Mouse (Mus musculus): ENCODE results near the gene Prr5. TPM values are rescaled to one million over a fixed set of nuclear protein-coding genes. Genes with fewer than 3 reads are reported as not detected.

The Prr5 gene
- polyA plus RNA-seq, 1 experiment from 2014 or later: 31.8 TPM

DNA sequence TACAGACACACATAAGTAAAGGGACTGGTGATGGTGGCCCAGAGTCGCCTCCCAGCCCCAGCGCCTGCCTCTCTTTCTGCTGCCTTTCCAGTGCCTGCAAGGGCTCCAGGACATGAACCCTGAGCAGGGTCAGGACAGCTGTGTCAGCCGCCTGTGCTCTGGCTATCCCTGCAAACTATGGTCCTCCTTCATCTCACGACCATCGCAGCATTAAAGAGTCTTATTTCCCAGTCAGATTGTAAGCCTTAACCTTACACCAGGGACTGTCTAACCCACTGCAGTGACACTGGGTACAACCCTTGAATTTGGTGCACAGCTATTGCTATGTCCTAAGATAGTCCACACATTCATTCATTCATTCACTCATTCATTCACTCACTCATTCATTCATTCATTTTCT, 13.4 kb downstream of the Prr5 start:
- H3K27me3 ChIP-seq: no peaks in the 10 kb centered on the region
- H3K4me3 ChIP-seq: peak overlapping the region; percentile 70
- ATAC-seq (ENCODE audit: low FRiP score, low read depth): no peak
- H3K4me1 ChIP-seq: peaks cover 47% of the 10 kb centered on the region
- no peaks in the 10 kb centered on the region for H3K9me3 ChIP-seq
- peak overlapping the region; percentile 35; the same call in 1 of the 2 replicates for H3K9ac ChIP-seq
- H3K27ac ChIP-seq: 0 out of 2 replicates have a peak overlapping the region, but pooled peaks have one; percentile 63
- 66% methylated on average over 5 of the region's 5 CpGs for WGBS
- H3K4me2 ChIP-seq (replicated peaks): peak overlapping the region; percentile 90
- peaks cover 2% of the 10 kb centered on the region; the same call in 1 of the 2 replicates for H3K36me3 ChIP-seq

DNA sequence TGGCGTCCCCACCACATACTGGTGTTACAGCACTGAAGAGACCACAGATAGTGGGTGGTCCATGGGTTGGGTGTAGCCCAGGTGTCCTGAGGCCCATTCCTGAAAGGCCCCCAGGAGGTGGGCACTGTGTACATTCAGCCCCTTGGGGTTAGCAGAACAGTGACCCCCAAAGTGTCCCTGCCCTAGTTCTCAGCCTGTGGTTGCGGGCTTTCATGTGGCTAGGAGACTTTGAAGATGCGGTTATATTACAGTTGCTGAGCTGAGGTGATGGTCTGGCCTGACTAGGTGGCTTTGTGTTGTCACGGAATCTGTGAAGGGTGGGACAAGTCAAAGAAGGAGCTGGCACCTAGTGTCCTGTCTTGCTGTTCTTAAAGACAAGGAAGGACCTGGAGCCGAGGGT, 15.1 kb downstream of the Prr5 start:
- no peaks in the 10 kb centered on the region for H3K27me3 ChIP-seq
- WGBS: 72% methylated on average over 5 of the region's 5 CpGs
- H3K9me3 ChIP-seq: no peaks in the 10 kb centered on the region
- ATAC-seq (ENCODE audit: low FRiP score, low read depth): no peak
- H3K27ac ChIP-seq: no peak overlapping the region
- H3K9ac ChIP-seq: no peak overlapping the region
- no peak overlapping the region for H3K4me2 ChIP-seq (replicated peaks)
- H3K4me1 ChIP-seq: peaks cover 47% of the 10 kb centered on the region
- no peak overlapping the region for H3K4me3 ChIP-seq
- H3K36me3 ChIP-seq: peaks cover 18% of the 10 kb centered on the region

DNA sequence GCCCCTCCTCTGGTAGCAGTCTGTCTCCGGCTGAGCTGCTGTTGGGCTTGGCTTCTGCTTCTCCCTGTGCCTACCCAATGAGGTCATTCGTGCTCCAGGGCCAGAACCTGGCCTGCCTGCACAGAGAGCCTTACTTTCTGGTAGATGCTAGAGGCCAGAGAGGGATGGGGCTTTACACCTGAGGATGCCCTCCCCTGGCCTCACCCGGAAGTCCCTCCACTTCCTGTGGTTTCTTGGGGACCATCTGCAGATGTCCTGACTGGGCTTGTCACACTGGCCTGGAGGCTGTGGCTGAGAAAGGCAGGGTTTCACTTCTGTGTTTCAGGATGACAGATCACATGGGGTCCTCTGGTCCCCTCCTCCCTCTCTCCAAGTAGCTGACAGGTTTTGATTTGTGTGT, 16.0 kb downstream of the Prr5 start:
- 50% methylated on average over 3 of the region's 3 CpGs for WGBS
- H3K4me3 ChIP-seq: no peak overlapping the region
- no peak overlapping the region for H3K4me2 ChIP-seq (replicated peaks)
- H3K27me3 ChIP-seq: no peaks in the 10 kb centered on the region
- H3K9me3 ChIP-seq: no peaks in the 10 kb centered on the region
- no peak overlapping the region; the same call in 1 of the 2 replicates for H3K27ac ChIP-seq
- no peak for ATAC-seq (ENCODE audit: low FRiP score, low read depth)
- H3K9ac ChIP-seq: no peak overlapping the region
- H3K36me3 ChIP-seq: peaks cover 27% of the 10 kb centered on the region
- peaks cover 45% of the 10 kb centered on the region for H3K4me1 ChIP-seq

DNA sequence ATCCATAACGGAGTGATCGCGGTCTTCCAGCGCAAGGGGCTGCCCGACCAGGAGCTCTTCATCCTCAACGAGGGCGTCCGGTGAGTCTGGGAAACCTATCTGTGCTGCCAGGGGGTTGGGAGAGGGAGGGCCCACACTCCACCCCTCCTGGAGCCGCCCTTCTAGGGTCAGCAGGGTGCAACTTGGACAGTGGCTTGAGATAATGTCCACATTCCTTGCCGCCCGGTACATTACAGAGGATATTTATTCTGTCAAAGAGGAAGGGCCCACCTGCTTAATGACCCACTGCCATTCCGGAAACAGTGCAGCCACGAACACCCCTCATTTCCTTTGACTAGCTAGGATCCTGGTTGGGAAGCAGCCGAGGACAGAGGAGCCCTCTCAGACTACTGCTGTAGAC, 18.5 kb downstream of the Prr5 start:
- Histone ChIP-seq H3K36me3 (peaks cover 52% of the 10 kb centered on the region), H3K9me3 (no peaks in the 10 kb centered on the region), H3K4me1 (peaks cover 26% of the 10 kb centered on the region; the same call in 1 of the 2 replicates), H3K9ac (no peak overlapping the region), H3K4me3 (no peak overlapping the region), H3K4me2 (replicated peaks) (no peak overlapping the region), H3K27me3 (no peaks in the 10 kb centered on the region), H3K27ac (no peak overlapping the region)
- ATAC-seq (ENCODE audit: low FRiP score, low read depth): no peak
- 71% methylated on average over 14 of the region's 14 CpGs for WGBS

DNA sequence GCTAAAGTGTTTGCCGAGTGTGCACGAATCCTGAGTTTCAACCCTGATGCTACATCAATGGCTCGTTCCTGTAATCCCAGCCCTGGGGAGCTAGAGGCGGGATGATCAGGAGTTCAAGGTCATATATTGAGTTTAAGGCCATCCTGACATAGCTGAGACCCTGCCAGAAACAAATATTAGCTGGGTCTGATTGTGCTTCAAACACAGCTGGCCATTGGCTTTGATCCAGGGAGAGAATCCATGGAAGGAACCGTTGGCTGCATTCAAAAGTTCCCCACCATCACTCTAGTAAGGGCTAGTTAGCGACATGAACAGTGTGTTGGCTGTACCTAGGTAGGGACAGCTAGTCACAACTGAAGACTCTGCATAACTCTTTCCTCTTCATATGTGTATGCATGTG, 19.9 kb downstream of the Prr5 start:
- H3K4me1 ChIP-seq: peaks cover 15% of the 10 kb centered on the region; the same call in 1 of the 2 replicates
- H3K27ac ChIP-seq: no peak overlapping the region
- H3K27me3 ChIP-seq: no peaks in the 10 kb centered on the region
- H3K4me2 ChIP-seq (replicated peaks): no peak overlapping the region
- 85% methylated on average over 6 of the region's 6 CpGs for WGBS
- ATAC-seq (ENCODE audit: low FRiP score, low read depth): no peak
- no peak overlapping the region for H3K4me3 ChIP-seq
- no peak overlapping the region for H3K9ac ChIP-seq
- H3K36me3 ChIP-seq: peaks cover 67% of the 10 kb centered on the region
- no peaks in the 10 kb centered on the region for H3K9me3 ChIP-seq

DNA sequence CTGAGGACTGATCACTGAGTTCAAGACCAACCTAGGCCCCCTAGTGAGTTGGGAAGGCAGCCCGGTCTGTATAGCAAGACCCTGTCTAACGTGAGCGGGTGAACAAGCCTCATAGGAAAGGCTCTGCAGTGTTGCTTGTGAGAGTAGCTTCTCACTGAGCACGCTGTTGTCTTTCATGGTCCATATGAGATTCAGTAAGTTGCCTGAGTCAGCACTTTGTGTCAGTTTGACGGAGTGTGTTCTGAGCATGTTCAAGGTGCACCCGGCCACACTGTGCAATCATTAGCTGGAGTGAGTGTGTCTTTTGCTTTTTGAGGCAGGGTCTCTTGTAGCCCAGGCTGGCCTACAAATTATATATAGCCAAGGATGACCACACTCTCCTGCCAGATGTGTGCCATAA, 22.1 kb downstream of the Prr5 start:
- Histone ChIP-seq H3K27me3 (no peaks in the 10 kb centered on the region), H3K4me2 (replicated peaks) (no peak overlapping the region), H3K4me1 (peaks cover 15% of the 10 kb centered on the region), H3K9me3 (no peaks in the 10 kb centered on the region), H3K36me3 (peaks cover 86% of the 10 kb centered on the region), H3K9ac (no peak overlapping the region), H3K27ac (no peak overlapping the region), H3K4me3 (no peak overlapping the region)
- ATAC-seq (ENCODE audit: low FRiP score, low read depth): no peak
- 93% methylated on average over 6 of the region's 6 CpGs for WGBS

DNA sequence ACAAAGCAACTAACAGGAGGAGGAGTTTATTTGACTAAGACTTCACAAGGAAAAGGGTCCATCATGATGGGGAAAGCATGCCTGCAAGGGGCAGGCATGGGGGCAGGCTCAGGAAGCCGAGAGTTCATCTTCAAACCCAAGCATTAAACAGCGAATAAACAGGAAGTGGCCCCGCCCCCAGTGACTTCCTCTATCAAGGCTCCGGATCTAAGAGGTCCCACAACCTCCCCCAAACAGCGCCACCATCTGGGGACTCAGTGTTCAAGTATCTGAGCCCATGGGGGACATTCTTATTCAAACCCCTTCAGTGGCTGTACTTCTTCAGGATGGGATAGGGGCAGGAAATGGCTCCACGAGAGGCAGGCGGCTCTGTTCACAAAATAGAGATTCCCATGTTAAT, 23.2 kb downstream of the Prr5 start:
- Histone ChIP-seq H3K4me1 (peaks cover 21% of the 10 kb centered on the region), H3K4me2 (replicated peaks) (no peak overlapping the region), H3K27me3 (no peaks in the 10 kb centered on the region), H3K36me3 (peaks cover 89% of the 10 kb centered on the region), H3K27ac (no peak overlapping the region), H3K9ac (no peak overlapping the region), H3K4me3 (no peak overlapping the region), H3K9me3 (no peaks in the 10 kb centered on the region)
- 87% methylated on average over 7 of the region's 7 CpGs for WGBS
- no peak for ATAC-seq (ENCODE audit: low FRiP score, low read depth)

DNA sequence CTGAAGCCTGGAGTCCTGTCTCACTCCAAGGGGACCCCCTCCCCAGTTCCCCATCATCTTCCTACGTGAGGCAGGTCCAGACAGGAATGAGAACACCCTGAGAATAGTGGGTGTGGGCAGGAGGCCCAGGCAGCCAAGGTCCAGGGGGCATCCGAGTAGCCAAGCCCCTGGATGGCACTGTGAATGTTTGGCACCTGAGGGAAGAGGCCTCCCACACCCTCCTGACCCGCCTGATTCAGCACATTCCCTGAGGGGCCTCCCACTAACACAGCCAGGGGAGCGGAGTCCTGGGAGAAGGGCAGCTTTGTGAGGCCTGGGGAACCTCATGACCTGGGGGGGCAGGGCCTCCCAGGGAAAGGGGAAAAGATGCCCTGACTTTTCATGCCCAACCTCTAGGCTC, 26.6 kb downstream of the Prr5 start:
- WGBS: 61% methylated on average over 4 of the region's 4 CpGs
- no peak for ATAC-seq (ENCODE audit: low FRiP score, low read depth)
- H3K4me2 ChIP-seq (replicated peaks): no peak overlapping the region
- peak overlapping the region; percentile 48; the same call in 1 of the 2 replicates for H3K9ac ChIP-seq
- H3K4me1 ChIP-seq: peaks cover 39% of the 10 kb centered on the region
- H3K27ac ChIP-seq: peak overlapping the region; percentile 84; the same call in 1 of the 2 replicates
- H3K9me3 ChIP-seq: no peaks in the 10 kb centered on the region
- no peak overlapping the region for H3K4me3 ChIP-seq
- no peaks in the 10 kb centered on the region for H3K27me3 ChIP-seq
- peaks cover 70% of the 10 kb centered on the region for H3K36me3 ChIP-seq

DNA sequence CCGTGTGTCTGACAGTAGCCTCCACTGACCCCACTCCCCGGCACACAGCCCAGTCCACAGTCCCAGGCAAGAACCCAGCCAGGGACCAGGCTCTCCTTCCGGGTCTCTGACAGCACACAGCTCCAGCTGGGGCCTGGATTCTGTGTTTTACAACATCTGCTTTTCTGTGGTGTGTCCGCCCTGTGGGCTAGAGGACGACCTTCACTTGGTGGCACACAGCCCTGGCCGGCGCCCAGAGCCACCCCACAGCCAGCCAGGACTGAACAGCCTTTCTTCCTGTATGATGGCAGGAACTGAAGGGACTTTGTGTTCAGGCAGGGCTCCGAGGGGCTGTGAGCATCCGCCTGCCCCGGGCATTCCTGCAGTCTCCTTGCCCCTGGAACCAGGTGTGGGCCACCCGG, 28.2 kb downstream of the Prr5 start:
- 46% methylated on average over 11 of the region's 11 CpGs for WGBS
- no peaks in the 10 kb centered on the region for H3K9me3 ChIP-seq
- H3K9ac ChIP-seq: peak overlapping the region; percentile 45; the same call in 1 of the 2 replicates
- H3K27ac ChIP-seq: peak overlapping the region; percentile 84
- H3K27me3 ChIP-seq: no peaks in the 10 kb centered on the region
- peak; percentile 53 for ATAC-seq (ENCODE audit: low FRiP score, low read depth)
- peaks cover 67% of the 10 kb centered on the region for H3K36me3 ChIP-seq
- no peak overlapping the region for H3K4me3 ChIP-seq
- peak overlapping the region; percentile 27 for H3K4me2 ChIP-seq (replicated peaks)
- H3K4me1 ChIP-seq: peaks cover 39% of the 10 kb centered on the region

DNA sequence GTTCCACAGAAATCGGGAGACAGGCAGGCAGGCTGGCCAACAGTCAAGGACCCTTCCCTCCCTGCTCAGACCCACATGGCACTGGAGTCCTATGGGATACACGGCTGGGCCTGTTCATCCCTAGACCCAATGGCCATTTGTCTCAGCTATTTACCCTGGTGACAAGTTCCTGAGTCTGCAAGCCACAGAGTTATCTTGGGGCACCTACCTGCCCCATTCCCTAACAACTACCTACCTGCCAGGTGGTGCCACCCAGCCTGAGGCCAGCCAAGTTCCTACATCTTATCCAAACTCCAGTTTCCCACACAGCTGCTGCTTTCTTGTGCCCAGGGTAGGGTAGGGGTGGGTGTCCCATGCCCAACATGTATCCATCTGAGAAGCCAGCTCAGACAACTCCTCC, 28.8 kb downstream of the Prr5 start:
- Histone ChIP-seq H3K4me3 (no peak overlapping the region), H3K9me3 (no peaks in the 10 kb centered on the region), H3K4me1 (peaks cover 39% of the 10 kb centered on the region), H3K36me3 (peaks cover 65% of the 10 kb centered on the region), H3K4me2 (replicated peaks) (no peak overlapping the region), H3K27ac (peak overlapping the region; percentile 84), H3K9ac (no peak overlapping the region), H3K27me3 (no peaks in the 10 kb centered on the region)
- 64% methylated on average over 2 of the region's 2 CpGs for WGBS
- no peak for ATAC-seq (ENCODE audit: low FRiP score, low read depth)

DNA sequence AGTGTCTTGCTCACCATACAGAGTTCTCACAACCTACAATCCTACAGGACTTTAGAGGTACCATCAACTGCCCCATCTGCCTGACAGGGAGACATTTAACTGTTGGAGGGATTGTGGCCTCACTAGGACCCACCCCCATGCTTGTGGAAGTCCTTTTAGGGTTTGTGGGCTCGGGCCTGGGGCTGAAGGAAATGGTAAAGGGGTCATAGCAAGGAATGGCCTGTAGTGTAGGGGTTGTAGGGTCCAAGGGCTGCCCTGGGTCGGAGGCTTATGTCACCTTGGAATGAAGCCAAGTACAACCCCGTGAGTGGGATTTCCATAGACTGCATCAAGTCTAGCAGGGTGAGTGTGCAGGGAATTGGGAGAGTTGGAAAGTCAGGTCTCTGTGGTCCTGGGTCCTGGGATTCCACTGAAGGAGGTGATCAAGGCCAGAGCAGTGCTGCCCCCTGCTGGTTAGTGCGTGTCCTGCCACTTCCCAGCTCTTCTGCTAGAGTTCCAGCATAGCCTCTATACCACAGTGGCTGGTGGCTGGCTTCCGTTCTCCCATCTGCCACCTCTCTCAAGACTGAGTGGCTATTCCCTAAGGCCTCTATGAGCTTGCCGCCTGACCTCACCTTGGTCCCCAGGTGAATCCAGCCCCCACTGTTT, 30.9 kb downstream of the Prr5 start:
- 48% methylated on average over 6 of the region's 6 CpGs for WGBS
- Histone ChIP-seq H3K4me1 (peaks cover 39% of the 10 kb centered on the region), H3K9ac (no peak overlapping the region), H3K4me3 (no peak overlapping the region), H3K4me2 (replicated peaks) (no peak overlapping the region), H3K27ac (no peak overlapping the region), H3K36me3 (peaks cover 49% of the 10 kb centered on the region), H3K27me3 (no peaks in the 10 kb centered on the region), H3K9me3 (no peaks in the 10 kb centered on the region)
- ATAC-seq (ENCODE audit: low FRiP score, low read depth): no peak

DNA sequence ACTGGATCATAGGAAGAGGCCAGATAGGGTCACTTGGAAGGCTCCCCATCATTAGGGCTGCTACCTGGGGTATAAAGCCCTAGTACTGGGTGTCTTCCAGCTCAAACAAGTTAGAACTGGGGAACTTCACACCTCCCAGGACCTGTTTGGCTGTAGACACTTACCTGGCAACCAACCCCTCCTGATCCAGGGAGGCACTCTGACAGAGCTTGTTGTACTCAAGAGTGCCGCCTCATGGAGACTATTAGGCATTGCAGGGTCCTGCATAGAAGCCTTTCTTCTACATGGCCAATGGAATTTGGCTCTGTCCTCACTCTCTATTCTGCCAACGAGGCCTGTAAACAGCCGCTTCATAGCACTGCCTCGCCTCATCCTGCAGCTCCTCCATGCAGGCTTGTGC, 32.5 kb downstream of the Prr5 start:
- Histone ChIP-seq H3K4me1 (peaks cover 25% of the 10 kb centered on the region), H3K9me3 (no peaks in the 10 kb centered on the region), H3K36me3 (peaks cover 39% of the 10 kb centered on the region), H3K4me2 (replicated peaks) (no peak overlapping the region), H3K27ac (no peak overlapping the region), H3K9ac (no peak overlapping the region), H3K27me3 (no peaks in the 10 kb centered on the region), H3K4me3 (no peak overlapping the region)
- 38% methylated on average over 4 of the region's 4 CpGs for WGBS
- no peak for ATAC-seq (ENCODE audit: low FRiP score, low read depth)

Measured in limb, embryonic 13.5 days (tissue).